Mouse (Mus musculus) heart, postnatal 25 days (tissue): Measurements from ENCODE around the gene Igsf23. TPM values are rescaled to one million over a fixed set of nuclear protein-coding genes. Genes with fewer than 3 reads are reported as not detected.
"Not testable (repeated sequence)": the region's sequence is repeated elsewhere in the genome, so short reads cannot be mapped to it uniquely, and the experiment has no call there.

Source experiments
- DNase-seq: peaks from one replicate; pipeline ENCODE4 v3.0.0; 2022; ENCODE audit warnings: low spot score
- intact Hi-C: fragments of 180-260 bp; cut with DNase I; formaldehyde crosslinking; loops from one replicate; pipeline ENCODE4 v1.15.1; 2025
- total RNA-seq, 2 experiments: library from RNA; stranded (reverse); gene quantifications; 2 replicates each; pipeline ENCODE4 v1.2.3; 2021

The Igsf23 gene
- 1 to 10 TPM; 1.8 to 2.8 TPM for total RNA-seq

- intact Hi-C loops: loop anchor here (10.0 kb wide), 1 partner anchor 146 kb away; no protein-coding TSS in a partner anchor
- no peak for DNase-seq
Observed at GRCm38 (mm10) chr7:19950589-19950988, at the start of gene Igsf23. Igsf23 (minus strand) TSS chr7:19950756.

DNA sequence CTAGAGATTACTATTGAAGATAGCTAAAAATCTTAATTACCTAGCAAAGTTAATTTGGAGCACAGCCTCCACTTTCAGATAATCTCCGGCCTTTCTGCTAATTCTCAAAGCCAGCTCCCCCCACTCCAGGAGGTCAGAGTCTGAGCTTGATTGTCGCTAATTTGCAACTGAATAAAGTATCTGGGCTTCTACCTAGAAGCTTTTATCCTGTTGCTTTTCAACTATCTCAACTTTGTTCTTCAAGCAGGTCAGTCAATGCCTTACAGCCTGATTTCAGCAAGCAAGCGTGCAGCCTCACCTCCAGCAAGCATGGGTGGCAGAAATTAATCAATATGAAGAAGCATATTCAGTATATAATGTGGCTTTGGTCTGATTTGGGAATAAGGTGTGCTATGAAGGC lies 46.2 kb upstream of the Igsf23 start:
- DNase-seq, intact Hi-C loops: not testable (repeated sequence)

DNA sequence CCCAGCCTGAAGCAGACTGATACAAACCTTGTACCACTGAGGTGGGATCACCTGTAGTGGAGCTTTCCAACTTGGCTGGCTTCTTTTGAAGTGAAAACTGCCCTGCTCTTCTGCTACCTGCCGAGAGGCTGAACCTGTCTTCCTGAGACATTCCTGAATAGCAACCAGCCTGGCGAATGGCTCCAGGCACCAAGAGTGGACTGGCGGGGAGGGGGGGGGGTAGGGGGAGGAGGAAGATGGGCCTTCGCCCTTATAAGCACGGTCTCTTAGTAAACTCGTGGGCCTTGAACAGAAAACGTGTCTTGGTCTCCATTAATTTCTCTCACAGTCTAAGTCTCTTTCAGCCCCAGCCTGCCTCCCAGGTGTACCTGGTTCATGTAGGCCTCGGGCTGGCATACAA lies 40.6 kb upstream of the Igsf23 start, which contains the start of gene Nlrp9b:
Nlrp9b (plus strand) TSS at position 301 of the 400 bp plus-strand sequence.
- intact Hi-C loops, DNase-seq: not testable (repeated sequence)

- no peak for DNase-seq
- intact Hi-C loops: no loop called here
Observed at GRCm38 (mm10) chr7:19971516-19971915, 21.0 kb upstream of the Igsf23 start.

DNA sequence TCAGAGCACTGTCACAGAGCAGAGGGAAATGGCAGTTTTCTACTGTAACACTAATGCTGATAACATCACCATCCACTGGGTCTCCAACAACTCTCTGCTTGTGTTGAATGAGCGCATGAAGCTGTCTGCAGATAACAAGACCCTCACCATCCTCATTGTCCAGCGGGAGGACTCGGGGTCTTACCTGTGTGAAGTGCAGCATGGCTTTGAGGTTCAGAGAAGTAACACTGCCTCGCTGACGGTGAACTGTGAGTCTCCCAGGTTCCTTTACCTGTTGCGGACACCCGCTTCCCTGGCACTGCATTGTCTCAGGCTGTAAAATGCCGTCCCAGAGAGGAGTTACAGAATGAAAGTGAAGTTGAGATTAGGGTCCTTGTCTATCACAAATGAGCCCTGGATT lies 19.6 kb upstream of the Igsf23 start:
- no peak for DNase-seq
- intact Hi-C loops: no loop called here

DNA sequence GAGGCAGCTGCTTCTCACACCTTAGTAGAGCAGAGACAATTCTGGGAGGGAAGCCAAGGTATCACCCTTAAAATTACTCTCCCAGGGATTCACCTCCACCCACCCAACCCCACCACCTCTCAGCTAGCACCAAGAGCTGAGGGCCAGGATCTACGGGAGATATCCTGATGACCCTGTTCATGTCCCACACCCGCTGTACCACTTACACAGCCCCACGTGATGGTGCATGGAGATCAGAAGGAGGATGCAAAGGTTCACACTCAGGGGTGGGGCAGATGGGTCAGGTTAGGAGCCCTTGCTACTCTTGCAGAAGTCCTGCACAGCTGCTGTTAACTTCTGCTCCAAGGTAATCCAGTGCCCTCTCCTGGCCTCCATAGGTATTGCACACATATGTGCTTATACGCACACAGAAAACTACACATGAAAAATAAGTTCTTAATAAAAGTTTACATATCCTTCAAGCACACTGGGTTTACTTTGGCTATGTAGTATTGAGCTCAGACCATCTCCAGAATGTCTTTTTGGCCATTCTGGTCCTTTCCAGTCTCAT lies 19.1 kb upstream of the Igsf23 start:
- no peak for DNase-seq
- intact Hi-C loops: no loop called here

- intact Hi-C loops: no loop called here
- DNase-seq: no peak
Observed at GRCm38 (mm10) chr7:19969106-19969505, 18.6 kb upstream of the Igsf23 start.

DNA sequence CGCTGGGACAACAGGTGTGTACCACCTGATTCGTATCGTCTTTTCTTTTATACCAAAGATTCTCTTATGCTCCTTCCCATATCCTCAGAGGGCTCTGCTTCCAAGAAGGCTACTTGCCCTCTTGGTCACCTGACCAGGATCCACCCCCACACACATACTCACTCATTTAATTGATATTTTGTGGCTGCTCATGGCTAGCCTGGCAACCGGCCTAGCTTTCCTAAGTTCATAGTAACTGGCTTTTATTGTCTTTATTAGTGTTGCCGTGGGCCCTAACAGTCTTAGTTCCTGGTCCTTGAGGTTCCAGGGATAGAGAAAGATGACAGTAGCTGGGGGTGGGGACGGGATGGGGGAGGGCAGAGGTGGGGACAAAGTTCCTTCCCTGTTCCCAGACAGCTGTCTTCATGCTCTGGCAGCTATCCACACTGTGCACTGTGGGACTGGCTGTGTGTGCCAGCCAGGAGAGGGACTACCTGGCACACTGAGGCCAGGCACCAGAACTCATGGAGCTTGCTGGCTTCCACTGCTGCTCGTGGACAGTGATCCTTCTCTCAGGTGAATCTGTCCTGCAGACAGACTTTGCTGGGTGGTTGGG lies 14.5 kb upstream of the Igsf23 start, which contains the start of gene Ceacam20:
Ceacam20 (plus strand) TSS at position 428 of the 595 bp plus-strand sequence.
- intact Hi-C loops: no loop called here
- DNase-seq: no peak

GRCm38 (mm10) chr7:19962423-19962822 lies 11.9 kb upstream of the Igsf23 start:
- DNase-seq: no peak
- intact Hi-C loops: no loop called here

DNA sequence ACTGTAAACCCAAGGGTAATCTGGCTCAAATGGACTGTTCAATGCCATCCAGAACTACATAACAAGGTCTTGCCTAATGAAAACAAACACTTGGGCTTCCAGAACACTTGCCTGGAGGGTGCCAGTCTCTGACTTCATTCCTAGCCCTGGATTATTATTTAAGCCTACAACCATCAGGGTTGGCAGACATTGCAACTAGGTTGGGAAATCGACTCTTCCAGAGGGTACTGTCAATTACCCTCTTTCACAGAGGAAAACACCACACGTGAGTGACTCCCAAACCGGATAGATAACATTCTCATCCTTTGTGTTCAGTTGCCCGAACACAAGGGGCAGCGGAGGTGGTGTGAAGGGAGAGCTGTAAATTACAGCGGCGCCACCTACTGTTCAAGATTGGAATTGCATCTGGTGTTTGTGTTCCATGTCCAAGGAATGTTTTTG lies 5.8 kb upstream of the Igsf23 start:
- peak; percentile 49 for DNase-seq
- intact Hi-C loops: loop anchor here (1.0 to 10.0 kb wide), 2 partner anchors 46 to 152 kb away; no protein-coding TSS in a partner anchor

GRCm38 (mm10) chr7:19955861-19956260 lies 5.3 kb upstream of the Igsf23 start:
- DNase-seq: no peak
- intact Hi-C loops: loop anchor here (1.0 to 10.0 kb wide), 2 partner anchors 46 to 151 kb away; no protein-coding TSS in a partner anchor

DNA sequence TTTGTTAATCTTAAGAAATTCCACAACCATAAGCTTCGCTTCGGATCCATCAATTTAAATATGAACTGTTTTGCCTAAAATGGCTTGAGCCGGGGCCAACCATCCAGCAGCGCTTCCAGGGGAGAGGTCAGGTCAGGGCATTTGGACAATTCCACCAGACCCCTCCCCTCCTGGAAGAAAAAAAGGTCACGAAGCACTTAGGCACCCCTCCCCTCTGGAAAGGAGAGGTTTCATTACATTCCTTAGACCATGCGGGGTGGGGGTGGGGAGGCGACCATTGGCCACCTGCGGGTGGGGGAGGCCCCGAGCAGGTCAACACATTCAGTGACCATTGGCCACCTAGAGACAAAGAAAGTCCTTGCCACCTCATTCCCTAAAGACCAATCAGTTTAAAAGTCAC lies 2.5 kb upstream of the Igsf23 start:
- intact Hi-C loops: loop anchor here (10.0 kb wide), 1 partner anchor 148 kb away; no protein-coding TSS in a partner anchor
- DNase-seq: no peak

GRCm38 (mm10) chr7:19952320-19952986 lies 1.9 kb upstream of the Igsf23 start:
- no peak for DNase-seq
- intact Hi-C loops: loop anchor here (10.0 kb wide), 1 partner anchor 148 kb away; no protein-coding TSS in a partner anchor

- no peak for DNase-seq
- intact Hi-C loops: loop anchor here (10.0 kb wide), 1 partner anchor 145 kb away; no protein-coding TSS in a partner anchor
Observed at GRCm38 (mm10) chr7:19949996-19950395, 560 bp downstream of the Igsf23 start.

GRCm38 (mm10) chr7:19948956-19949355 lies 1.6 kb downstream of the Igsf23 start:
- intact Hi-C loops: no loop called here
- no peak for DNase-seq

- intact Hi-C loops: no loop called here
- DNase-seq: no peak
Observed at GRCm38 (mm10) chr7:19945821-19946515, 4.6 kb downstream of the Igsf23 start.

DNA sequence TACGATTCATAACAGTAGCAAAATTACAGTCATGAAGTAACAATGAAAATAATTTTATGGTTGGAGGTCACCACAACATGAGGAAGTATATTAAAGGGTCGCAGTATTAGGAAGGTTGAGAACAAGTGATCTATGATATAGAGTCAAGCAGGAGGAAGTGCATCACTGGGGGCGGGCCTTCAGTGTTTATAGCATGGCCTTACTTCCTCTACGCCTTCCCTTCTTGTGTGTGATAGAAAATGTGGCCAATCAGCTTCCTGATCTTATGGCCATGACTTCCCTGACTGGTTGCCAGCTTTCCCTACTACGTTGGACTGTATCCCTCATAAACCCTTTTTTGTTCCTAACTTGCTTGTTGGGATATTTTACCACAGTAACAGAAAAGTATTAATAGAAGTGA lies 5.4 kb downstream of the Igsf23 start:
- DNase-seq: no peak
- intact Hi-C loops: no loop called here

DNA sequence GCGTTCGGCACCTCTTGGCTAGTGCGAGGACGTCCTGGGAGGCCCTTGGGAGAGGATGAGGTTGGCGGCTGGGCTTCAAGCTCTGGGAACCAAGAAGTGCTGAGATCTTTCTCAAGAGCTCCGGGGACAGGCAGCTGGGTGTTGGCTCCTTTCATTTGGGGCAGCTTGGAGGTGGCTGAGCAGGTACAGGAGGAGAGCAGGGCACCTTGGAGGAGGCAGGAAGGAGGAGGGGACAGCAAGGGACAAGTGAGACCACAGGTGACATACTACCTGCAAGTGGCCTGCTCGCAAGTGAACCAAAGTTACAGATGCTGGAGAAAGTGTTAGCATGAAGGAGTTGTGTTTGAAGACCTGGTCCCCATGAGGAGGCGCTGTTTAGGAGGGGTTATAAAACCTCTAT lies 5.8 kb downstream of the Igsf23 start:
- no peak for DNase-seq
- intact Hi-C loops: no loop called here

GRCm38 (mm10) chr7:19940256-19940655 lies 10.3 kb downstream of the Igsf23 start:
- DNase-seq: peak; percentile 30
- intact Hi-C loops: loop anchor here (2.0 kb wide), 1 partner anchor 19 kb away; the partner anchor contains the start of gene Pvr
